Mouse (Mus musculus): ENCODE results near the gene Tlx3. TPM values are rescaled to one million over a fixed set of nuclear protein-coding genes. Genes with fewer than 3 reads are reported as not detected.

Tlx3 gene
- total RNA-seq (2023), result not detected

GRCm38 (mm10) chr11:33203383-33204328, at the start of gene Tlx3:
TSS of gene Tlx3 (minus strand) at chr11:33203589.

GRCm38 (mm10) chr11:33162998-33163506, 40.3 kb downstream of the Tlx3 start, which contains the start of gene Npm1:
TSS of gene Npm1 (minus strand) at chr11:33163206.

Other genes with a start within 250 kb of the Tlx3 start
- gene Fgf18, start 56.2 kb downstream of the Tlx3 start, total RNA-seq (2023), result not detected
- 100 to 1,000 TPM; 489 to 521 TPM for gene Npm1, start 40.4 kb downstream of the Tlx3 start, total RNA-seq (2023)
- not detected for gene Gm12117, start 73.1 kb upstream of the Tlx3 start, total RNA-seq (2023)

Measured in B cell, adult 67 days (primary cell).